Mouse (Mus musculus): ENCODE data around the gene Hnrnpf.

DNA sequence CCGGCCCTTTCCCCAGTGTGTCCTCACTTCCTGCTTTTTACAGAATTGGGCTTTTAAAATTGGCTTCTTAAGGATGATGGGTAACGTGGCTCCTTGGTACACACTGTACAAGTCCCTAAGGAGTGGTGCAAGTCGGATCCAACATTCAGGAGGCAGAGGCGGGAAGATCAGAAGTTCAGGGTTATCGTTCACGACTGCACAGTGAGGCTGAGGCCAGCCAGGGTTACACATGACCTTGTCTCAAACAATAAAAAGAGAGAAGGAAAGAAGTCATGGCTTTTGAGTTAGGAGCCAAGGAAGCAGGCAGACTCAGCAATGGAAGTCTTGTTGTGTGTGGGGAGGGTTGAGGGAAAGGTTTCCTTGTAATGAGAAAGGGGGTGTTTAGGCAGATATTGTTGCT, 56.0 kb downstream of the Hnrnpf start:
- TF ChIP-seq JUND (conservative IDR thresholded peaks at IDR 0.05; ENCODE audit: low read depth, low read length) (no peak), CHD2 (IDR thresholded peaks at IDR 0.05; ENCODE audit: low read length) (no peak)

All from CH12.LX (cell line).